Mouse (Mus musculus): ENCODE results near the gene Ccnl1. TPM values are rescaled to one million over a fixed set of nuclear protein-coding genes. Genes with fewer than 3 reads are reported as not detected.

Ccnl1 gene
- 10 to 100 TPM; 22.7 to 36.5 TPM for total RNA-seq (2021)
- long read RNA-seq, experiment 1, transcript Ccnl1-201 (11 exons, 2,169 nt) = major isoform, 12 of 25 reads
- long read RNA-seq, experiment 1, partial matches to known transcripts = 2 of 25 reads
- long read RNA-seq, experiment 1, other reads (novel, unspliced or antisense) = 10 of 25 reads
- long read RNA-seq, experiment 2, transcript Ccnl1-201 (11 exons, 2,169 nt) = major isoform, 5 of 10 reads
- long read RNA-seq, experiment 2, partial matches to known transcripts = 1 of 10 reads
- long read RNA-seq, experiment 2, other reads (novel, unspliced or antisense) = 0 of 10 reads

- DNase-seq = peak; percentile 98
Measured at GRCm38 (mm10) chr3:65958102-65958839, at the start of gene Ccnl1. Gene Ccnl1, minus strand, starts transcription at chr3:65958249.

GRCm38 (mm10) chr3:66004989-66005388 is 46.9 kb upstream of the Ccnl1 start:
- DNase-seq = no peak

GRCm38 (mm10) chr3:66004220-66004951 is 46.3 kb upstream of the Ccnl1 start:
- DNase-seq = no peak

- no peak for DNase-seq
Measured at GRCm38 (mm10) chr3:66000400-66000799, 42.4 kb upstream of the Ccnl1 start.

GRCm38 (mm10) chr3:65997360-65998008 is 39.4 kb upstream of the Ccnl1 start:
- DNase-seq = no peak

- no peak for DNase-seq
Measured at GRCm38 (mm10) chr3:65992395-65993340, 34.6 kb upstream of the Ccnl1 start.

GRCm38 (mm10) chr3:65990957-65991646 is 33.1 kb upstream of the Ccnl1 start:
- DNase-seq = no peak

- DNase-seq = no peak
Measured at GRCm38 (mm10) chr3:65990524-65990923, 32.5 kb upstream of the Ccnl1 start.

GRCm38 (mm10) chr3:65988711-65989495 is 30.9 kb upstream of the Ccnl1 start:
- no peak for DNase-seq

- no peak for DNase-seq
Measured at GRCm38 (mm10) chr3:65976296-65976695, 18.2 kb upstream of the Ccnl1 start.

GRCm38 (mm10) chr3:65975317-65975716 is 17.3 kb upstream of the Ccnl1 start:
- peak; percentile 31 for DNase-seq

GRCm38 (mm10) chr3:65974232-65975058 is 16.4 kb upstream of the Ccnl1 start:
- DNase-seq = peak; percentile 99

- no peak for DNase-seq
Measured at GRCm38 (mm10) chr3:65973501-65974231, 15.6 kb upstream of the Ccnl1 start.

GRCm38 (mm10) chr3:65969196-65969595 is 11.1 kb upstream of the Ccnl1 start:
- no peak for DNase-seq

- DNase-seq = no peak
Measured at GRCm38 (mm10) chr3:65966360-65966759, 8.3 kb upstream of the Ccnl1 start.

GRCm38 (mm10) chr3:65962270-65962930 is 4.4 kb upstream of the Ccnl1 start:
- DNase-seq = no peak

- no peak for DNase-seq
Measured at GRCm38 (mm10) chr3:65960291-65960945, 2.4 kb upstream of the Ccnl1 start.

All from gastrocnemius, postnatal 10 days (tissue).